Mouse (Mus musculus) E14TG2a.4 (cell line): ENCODE results near the gene Mical3.

ENCODE experiments used
- H3K27me3 ChIP-seq: 2 replicates; pipeline ENCODE4 v1.6.1; 2014; ENCODE audit warnings: low read length, control low read depth; ENCODE audit not compliant: insufficient read depth
- H3K36me3 ChIP-seq: 2 replicates; pipeline ENCODE4 v1.6.1; 2014; ENCODE audit warnings: low read length, control low read depth; ENCODE audit not compliant: insufficient read depth
- H3K4me1 ChIP-seq: replicated peaks from 2 replicates; pipeline ENCODE4 v1.6.1; 2014; ENCODE audit warnings: low read depth, low read length, control low read depth
- H3K4me3 ChIP-seq: replicated peaks from 2 replicates; pipeline ENCODE4 v1.5.1; 2014; ENCODE audit warnings: mild to moderate bottlenecking, low read length
- H3K9me3 ChIP-seq: 2 replicates; pipeline ENCODE4 v1.6.1; 2014; ENCODE audit warnings: low read length, control low read depth
- CTCF ChIP-seq: conservative IDR thresholded peaks from 2 replicates; pipeline ENCODE4 v1.5.1; 2014; ENCODE audit warnings: low read length
- NANOG ChIP-seq: IDR thresholded peaks from 2 replicates; pipeline ENCODE4 v1.6.1; 2014; ENCODE audit warnings: borderline replicate concordance, low read length, mixed read lengths
- POU5F1 ChIP-seq: IDR thresholded peaks from 2 replicates; pipeline ENCODE4 v1.6.1; 2014; ENCODE audit warnings: low read length, borderline replicate concordance

Gene Mical3

GRCm38 (mm10) chr6:121026019-121026584 lies 104.7 kb downstream of the Mical3 start:
- H3K4me3 ChIP-seq: no peak overlapping the region
- peaks cover 85% of the 10 kb centered on the region for H3K36me3 ChIP-seq
- H3K27me3 ChIP-seq: no peaks in the 10 kb centered on the region
- TF ChIP-seq POU5F1: no peak
- no peak for TF ChIP-seq NANOG
- no peaks in the 10 kb centered on the region for H3K4me1 ChIP-seq
- H3K9me3 ChIP-seq: no peaks in the 10 kb centered on the region

- no peaks in the 10 kb centered on the region for H3K9me3 ChIP-seq
- TF ChIP-seq POU5F1: no peak
- no peak for TF ChIP-seq NANOG
- TF ChIP-seq CTCF: no peak
- H3K27me3 ChIP-seq: no peaks in the 10 kb centered on the region
- peaks cover 76% of the 10 kb centered on the region for H3K36me3 ChIP-seq
- H3K4me1 ChIP-seq: peaks cover 10% of the 10 kb centered on the region
- H3K4me3 ChIP-seq: no peak overlapping the region
Observed at GRCm38 (mm10) chr6:121018147-121018546, 112.7 kb downstream of the Mical3 start.

GRCm38 (mm10) chr6:121017436-121018031 lies 113.3 kb downstream of the Mical3 start:
- H3K4me1 ChIP-seq: peaks cover 14% of the 10 kb centered on the region
- H3K9me3 ChIP-seq: no peaks in the 10 kb centered on the region
- peaks cover 76% of the 10 kb centered on the region for H3K36me3 ChIP-seq
- H3K27me3 ChIP-seq: no peaks in the 10 kb centered on the region
- TF ChIP-seq POU5F1 (no peak), CTCF (no peak), NANOG (no peak)
- H3K4me3 ChIP-seq: no peak overlapping the region

- Histone ChIP-seq H3K9me3 (no peaks in the 10 kb centered on the region), H3K4me3 (no peak overlapping the region), H3K4me1 (peaks cover 14% of the 10 kb centered on the region), H3K27me3 (no peaks in the 10 kb centered on the region), H3K36me3 (peaks cover 72% of the 10 kb centered on the region)
- TF ChIP-seq NANOG: no peak
- no peak for TF ChIP-seq POU5F1
- TF ChIP-seq CTCF: no peak
Observed at GRCm38 (mm10) chr6:121016097-121016496, 114.7 kb downstream of the Mical3 start.

- TF ChIP-seq POU5F1 (no peak), NANOG (no peak), CTCF (no peak)
- Histone ChIP-seq H3K4me1 (peaks cover 26% of the 10 kb centered on the region), H3K9me3 (no peaks in the 10 kb centered on the region), H3K36me3 (peaks cover 55% of the 10 kb centered on the region), H3K27me3 (no peaks in the 10 kb centered on the region), H3K4me3 (no peak overlapping the region)
Observed at GRCm38 (mm10) chr6:121014339-121014738, 116.5 kb downstream of the Mical3 start.

DNA sequence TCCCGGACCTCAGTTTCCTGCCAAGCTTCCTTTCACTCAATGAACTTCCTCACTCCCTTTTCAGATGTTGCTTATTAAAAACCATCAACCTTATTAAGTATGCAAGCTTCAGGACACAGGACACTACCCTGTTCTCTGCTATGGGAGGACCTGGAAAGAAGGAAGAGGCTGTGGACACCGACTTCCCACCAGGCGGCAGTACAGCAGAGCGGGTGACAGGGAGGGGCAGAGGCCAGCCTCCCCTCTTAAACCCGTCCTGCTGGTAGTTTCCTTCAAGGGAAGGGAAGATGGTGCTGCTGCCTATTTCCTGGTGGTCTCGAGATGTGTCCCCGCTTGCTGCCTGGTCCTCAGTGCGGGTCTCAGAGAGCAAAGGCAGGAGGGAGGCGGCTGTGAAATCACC lies 117.0 kb downstream of the Mical3 start:
- Histone ChIP-seq H3K4me1 (peaks cover 30% of the 10 kb centered on the region), H3K36me3 (peaks cover 49% of the 10 kb centered on the region), H3K27me3 (no peaks in the 10 kb centered on the region), H3K4me3 (no peak overlapping the region), H3K9me3 (no peaks in the 10 kb centered on the region)
- TF ChIP-seq NANOG (no peak), POU5F1 (no peak), CTCF (peak; percentile 22; the same call in 1 of the 2 replicates)

- Histone ChIP-seq H3K4me1 (peaks cover 24% of the 10 kb centered on the region), H3K36me3 (peaks cover 42% of the 10 kb centered on the region), H3K27me3 (no peaks in the 10 kb centered on the region), H3K4me3 (no peak overlapping the region), H3K9me3 (no peaks in the 10 kb centered on the region)
- TF ChIP-seq CTCF (no peak), POU5F1 (no peak), NANOG (no peak)
Observed at GRCm38 (mm10) chr6:121011709-121012108, 119.1 kb downstream of the Mical3 start.

DNA sequence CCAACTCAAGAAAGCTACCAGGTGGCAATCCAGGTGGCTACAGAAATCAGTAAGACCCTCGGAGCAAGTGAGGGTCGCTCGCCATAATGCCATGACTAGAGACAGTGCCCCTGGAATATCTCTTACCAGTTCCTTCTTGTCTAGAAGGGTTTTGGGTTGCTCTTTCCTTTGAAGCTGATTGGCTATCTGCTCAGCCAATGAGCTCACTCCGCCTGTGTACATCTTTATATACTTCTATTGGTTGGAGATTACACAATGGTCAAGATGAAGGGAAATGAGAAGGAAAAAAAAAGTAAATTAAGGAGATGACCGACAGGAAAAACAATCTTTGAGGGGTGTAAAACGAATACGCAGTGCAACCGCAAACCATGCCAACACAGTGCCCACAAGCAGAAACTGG lies 121.1 kb downstream of the Mical3 start:
- H3K9me3 ChIP-seq: no peaks in the 10 kb centered on the region
- no peak for TF ChIP-seq NANOG
- TF ChIP-seq CTCF: no peak
- no peak for TF ChIP-seq POU5F1

GRCm38 (mm10) chr6:121004959-121005358 lies 125.8 kb downstream of the Mical3 start:
- Histone ChIP-seq H3K4me1 (peaks cover 31% of the 10 kb centered on the region), H3K27me3 (no peaks in the 10 kb centered on the region), H3K36me3 (peaks cover 39% of the 10 kb centered on the region), H3K4me3 (no peak overlapping the region), H3K9me3 (no peaks in the 10 kb centered on the region)
- TF ChIP-seq CTCF: no peak
- no peak for TF ChIP-seq POU5F1
- TF ChIP-seq NANOG: no peak

More for the DNA sequence above, 121.1 kb downstream of the Mical3 start:
- H3K27me3 ChIP-seq: no peaks in the 10 kb centered on the region
- H3K4me1 ChIP-seq: peaks cover 24% of the 10 kb centered on the region
- H3K36me3 ChIP-seq: peaks cover 38% of the 10 kb centered on the region
- peak overlapping the region; percentile 59 for H3K4me3 ChIP-seq
